Mouse (Mus musculus) cerebellum, adult 2 months (tissue): ENCODE measurements at regions not wholly inside any gene's neighbourhood (a gene's known extent, or its start where the extent isn't known, plus 50 kb on each side); places are given as distances from the start of the nearest gene placed in this dataset.

ENCODE experiments used
- DNase-seq, 2 experiments: peaks; one replicate each; pipeline ENCODE4 v3.0.0; 2021
- H3K27ac ChIP-seq: fragments of 200-500 bp; 2 replicates; pipeline ENCODE4 v1.5.1; 2012; ENCODE audit warnings: low read length, control low read depth, inconsistent platforms; ENCODE audit not compliant: insufficient read depth
- H3K27me3 ChIP-seq: fragments of 200-500 bp; 2 replicates; pipeline ENCODE4 v1.6.1; 2012; ENCODE audit warnings: inconsistent platforms, mild to moderate bottlenecking, low read length, moderate library complexity; ENCODE audit not compliant: control insufficient read depth, insufficient read depth
- H3K4me1 ChIP-seq: fragments of 200-500 bp; 2 replicates; pipeline ENCODE4 v1.6.1; 2011; ENCODE audit warnings: low read length; ENCODE audit not compliant: control insufficient read depth, insufficient read depth
- H3K4me3 ChIP-seq: fragments of 200-500 bp; replicated peaks from 2 replicates; pipeline ENCODE3; 2011; ENCODE audit warnings: mild to moderate bottlenecking, low read depth, low read length, control low read depth; ENCODE audit not compliant: insufficient read depth
- CTCF ChIP-seq: fragments of 200-500 bp; IDR thresholded peaks from 2 replicates; pipeline ENCODE4 v1.5.1; 2011; ENCODE audit warnings: low read depth, mild to moderate bottlenecking, control low read depth, low read length, moderate library complexity, borderline replicate concordance; ENCODE audit not compliant: insufficient read depth
- POLR2A ChIP-seq: fragments of 200-500 bp; IDR thresholded peaks from 2 replicates; pipeline ENCODE4 v1.6.1; 2011; ENCODE audit warnings: low read length, control low read depth, borderline replicate concordance; ENCODE audit not compliant: insufficient read depth
- WGBS: fragments of 180-500 bp; shearing (Covaris S2); methylation state at CpG from one replicate; pipeline ENCODE4 v1.1.7; 2018; 5-methylcytosine and 5-hydroxymethylcytosine counted together

GRCm38 (mm10) chr6:67116306-67116705 is 79.0 kb upstream of the Gadd45a start:
- H3K27me3 ChIP-seq, result no peaks in the 10 kb centered on the region
- no peak overlapping the region for H3K4me3 ChIP-seq
- H3K4me1 ChIP-seq, result peaks cover 4% of the 10 kb centered on the region; the same call in 1 of the 2 replicates
- 92% methylated on average over 3 of the region's 3 CpGs for WGBS
- no peak for DNase-seq
- TF ChIP-seq CTCF (no peak), POLR2A (no peak)
- no peak overlapping the region for H3K27ac ChIP-seq

DNA sequence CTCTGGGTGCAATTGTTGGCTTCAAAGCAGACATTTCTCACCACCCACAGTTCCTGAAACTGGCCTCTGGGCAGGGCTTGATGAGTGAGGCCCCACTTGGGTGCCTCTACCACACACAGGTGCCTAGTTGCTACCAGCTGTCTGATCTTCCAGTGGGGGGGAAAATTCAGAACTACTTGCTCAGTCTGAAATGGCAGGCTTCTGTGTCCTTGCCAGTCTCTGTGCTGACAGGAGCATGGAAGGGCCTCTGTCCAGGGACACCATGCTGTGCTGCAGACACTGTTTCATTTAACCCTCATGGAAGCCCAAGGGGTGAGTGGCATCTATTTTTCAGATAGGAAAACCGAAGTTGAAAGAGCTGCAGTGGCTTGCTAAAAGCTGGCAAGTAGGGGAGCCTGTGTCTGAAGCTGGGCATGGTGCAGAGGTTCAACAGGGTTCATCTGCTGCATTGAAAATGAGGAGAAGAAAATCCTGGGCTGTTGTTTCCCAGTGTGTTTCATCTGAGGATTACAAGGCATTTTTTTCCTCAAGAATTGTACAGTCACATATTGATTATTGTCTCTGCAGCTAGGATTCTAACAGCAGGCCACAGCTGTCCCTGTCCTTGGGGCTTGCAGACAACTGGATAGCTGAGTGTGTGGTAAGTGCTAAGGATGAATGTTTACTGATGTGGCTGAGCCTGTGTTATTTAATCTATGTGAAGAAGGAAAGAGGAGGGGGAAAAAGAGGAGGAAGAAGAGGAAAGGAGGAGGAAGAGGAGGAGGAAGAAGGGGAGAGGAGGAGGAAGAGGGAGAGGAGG is 78.4 kb upstream of the Gadd45a start:
- no peak for TF ChIP-seq CTCF
- 7% methylated on average over 1 of the region's 1 CpGs for WGBS
- no peak overlapping the region for H3K27ac ChIP-seq
- H3K4me3 ChIP-seq, result no peak overlapping the region
- H3K4me1 ChIP-seq, result peaks cover 4% of the 10 kb centered on the region; the same call in 1 of the 2 replicates
- H3K27me3 ChIP-seq, result no peaks in the 10 kb centered on the region
- peak in 1 of 2 experiments; percentile 34 for DNase-seq

GRCm38 (mm10) chr6:67114753-67115152 is 77.5 kb upstream of the Gadd45a start:
- 78% methylated on average over 4 of the region's 4 CpGs for WGBS
- no peak overlapping the region for H3K4me3 ChIP-seq

DNA sequence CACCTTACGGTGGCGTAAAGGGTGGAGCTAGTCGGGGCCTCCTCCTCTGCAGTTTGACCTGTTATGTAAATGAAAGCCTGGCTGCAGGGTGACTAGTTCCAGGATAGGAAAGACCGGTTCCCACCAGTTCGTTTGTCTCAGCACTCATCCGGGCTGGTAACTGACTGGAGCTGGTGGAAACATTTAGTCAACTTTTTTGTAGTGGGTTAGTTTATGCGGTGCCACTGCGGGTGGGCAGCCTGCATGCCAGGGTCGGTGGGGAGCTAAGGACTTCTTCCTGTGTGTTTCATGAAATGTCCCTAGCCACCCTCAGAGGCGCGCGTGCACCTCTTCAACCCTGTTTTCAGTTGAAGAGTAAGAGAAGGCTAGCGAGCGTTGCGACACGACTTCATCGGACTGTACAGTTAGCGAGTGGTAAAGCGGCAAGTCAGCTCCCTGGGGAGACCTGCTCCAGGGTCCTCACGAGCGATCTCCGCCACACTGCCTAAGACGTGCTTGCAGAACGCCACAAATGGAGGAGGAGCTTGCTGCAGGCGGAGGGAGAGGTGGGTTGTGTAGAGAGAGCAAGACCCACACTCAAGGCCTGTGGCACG is 76.5 kb upstream of the Gadd45a start:
- TF ChIP-seq POLR2A, result no peak
- no peak for TF ChIP-seq CTCF
- WGBS, result 66% methylated on average over 26 of the region's 26 CpGs
- H3K4me3 ChIP-seq, result no peak overlapping the region

More at GRCm38 (mm10) chr6:67114753-67115152, 77.5 kb upstream of the Gadd45a start:
- peaks cover 4% of the 10 kb centered on the region; the same call in 1 of the 2 replicates for H3K4me1 ChIP-seq
- no peaks in the 10 kb centered on the region for H3K27me3 ChIP-seq
- no peak overlapping the region for H3K27ac ChIP-seq
- DNase-seq, result no peak
- TF ChIP-seq CTCF (no peak), POLR2A (no peak)

DNA sequence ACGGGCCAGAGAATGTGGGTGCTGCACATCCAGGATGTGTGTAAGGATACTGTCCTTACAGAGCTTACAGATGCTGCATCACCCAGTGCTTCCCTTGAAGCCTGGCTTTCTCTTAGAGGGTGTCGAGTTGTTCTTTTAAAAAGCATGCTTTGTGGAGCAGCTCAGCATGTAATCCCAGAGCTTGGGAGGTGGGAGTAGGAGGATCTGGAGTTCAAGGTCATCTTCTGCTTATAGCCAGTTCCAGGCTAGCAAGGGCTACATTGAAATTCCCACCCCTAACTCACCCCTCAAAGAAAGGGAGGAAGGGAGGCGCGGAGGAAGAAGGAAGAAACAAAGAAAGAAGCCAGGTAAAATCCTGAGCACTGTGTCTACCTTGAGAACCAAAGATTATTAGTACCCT is 76.0 kb upstream of the Gadd45a start:
- H3K4me1 ChIP-seq, result peaks cover 4% of the 10 kb centered on the region; the same call in 1 of the 2 replicates
- WGBS, result 90% methylated on average over 4 of the region's 4 CpGs
- no peak for TF ChIP-seq CTCF
- no peak for TF ChIP-seq POLR2A
- H3K27ac ChIP-seq, result no peak overlapping the region
- no peaks in the 10 kb centered on the region for H3K27me3 ChIP-seq
- no peak overlapping the region for H3K4me3 ChIP-seq
- DNase-seq, result no peak

More for the DNA sequence above, 76.5 kb upstream of the Gadd45a start:
- no peak overlapping the region for H3K27ac ChIP-seq
- DNase-seq, result no peak
- H3K27me3 ChIP-seq, result no peaks in the 10 kb centered on the region
- peaks cover 4% of the 10 kb centered on the region; the same call in 1 of the 2 replicates for H3K4me1 ChIP-seq

- no peak overlapping the region for H3K4me3 ChIP-seq
- no peaks in the 10 kb centered on the region for H3K27me3 ChIP-seq
- WGBS, result 44% methylated on average over 6 of the region's 6 CpGs
- no peak for TF ChIP-seq POLR2A
- no peak for TF ChIP-seq CTCF
- DNase-seq, result no peak
- peaks cover 4% of the 10 kb centered on the region; the same call in 1 of the 2 replicates for H3K4me1 ChIP-seq
- no peak overlapping the region for H3K27ac ChIP-seq
These were observed 75.1 kb upstream of the Gadd45a start for GRCm38 (mm10) chr6:67112311-67112710.

DNA sequence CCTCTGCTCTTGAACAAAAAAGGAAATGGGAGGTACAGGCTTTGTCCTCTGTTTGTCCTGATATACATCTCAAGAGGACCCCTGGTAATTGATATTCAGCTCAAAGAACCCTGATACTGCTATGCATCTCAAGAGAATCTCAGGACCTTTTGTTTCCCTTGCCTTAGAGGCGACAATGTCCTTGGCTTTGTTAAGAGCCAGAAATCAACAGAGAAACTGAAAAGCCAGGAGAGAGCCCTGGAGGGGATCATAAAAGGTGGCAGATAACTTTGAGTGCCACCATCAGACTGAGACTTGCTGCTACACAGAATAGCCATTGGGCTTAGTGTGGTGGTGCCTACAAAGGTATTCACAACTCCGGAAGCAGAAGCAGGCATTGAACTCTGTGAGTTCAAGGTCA is 74.3 kb upstream of the Gadd45a start:
- 85% methylated on average over 2 of the region's 2 CpGs for WGBS
- Histone ChIP-seq H3K4me3 (no peak overlapping the region), H3K4me1 (peaks cover 4% of the 10 kb centered on the region; the same call in 1 of the 2 replicates), H3K27ac (no peak overlapping the region), H3K27me3 (no peaks in the 10 kb centered on the region)
- no peak for TF ChIP-seq POLR2A
- TF ChIP-seq CTCF, result no peak
- no peak for DNase-seq

DNA sequence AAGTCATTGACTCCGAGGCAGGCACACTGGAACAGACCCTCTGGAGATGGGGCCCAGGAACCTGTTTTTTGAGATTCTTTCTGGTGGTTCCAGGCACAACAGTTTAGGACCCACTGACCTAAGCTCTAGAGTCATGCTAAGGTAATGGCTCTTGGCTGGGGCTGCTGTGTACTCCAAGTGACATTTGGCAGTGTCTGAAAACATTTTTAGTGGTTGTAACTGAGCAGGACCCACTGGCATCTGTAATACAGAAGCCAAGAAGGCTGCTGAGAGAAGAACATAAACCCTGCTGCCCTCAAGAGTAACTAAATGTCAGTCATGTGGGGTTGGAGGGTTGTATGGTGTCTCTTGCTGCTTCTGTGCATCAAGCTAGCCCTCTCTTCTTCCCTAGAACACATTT is 73.1 kb upstream of the Gadd45a start:
- Histone ChIP-seq H3K27ac (no peak overlapping the region), H3K4me1 (peaks cover 1% of the 10 kb centered on the region; the same call in 1 of the 2 replicates), H3K4me3 (no peak overlapping the region), H3K27me3 (no peaks in the 10 kb centered on the region)
- TF ChIP-seq CTCF (no peak), POLR2A (no peak)
- DNase-seq, result no peak
- 64% methylated on average over 1 of the region's 1 CpGs for WGBS
